Mouse (Mus musculus) adrenal gland, adult 18-20 months (tissue): ENCODE results near the gene Olfr1396. TPM values are rescaled to one million over a fixed set of nuclear protein-coding genes. Genes with fewer than 3 reads are reported as not detected.

Experiments used
- total RNA-seq, 2 experiments: library from RNA; stranded (reverse); gene quantifications; 1 replicate in 1 of 2; 2 replicates in 1 of 2; pipeline ENCODE4 v1.2.3; 2021

The Olfr1396 gene
- total RNA-seq, 2 experiments from 2014 or later = 1.2 to 4.1 TPM

Other genes starting within 250 kb of the Olfr1396 start
- gene Irgm1, start 243.2 kb downstream of the Olfr1396 start, total RNA-seq = 10 to 100 TPM; 16.6 to 27.6 TPM
- 1 to 10 TPM; 1.9 to 4.4 TPM for gene Gm5431, start 212.7 kb downstream of the Olfr1396 start, total RNA-seq
- 1 to 10 TPM; 3.6 to 7.7 TPM for gene Psme2b, start 168.7 kb downstream of the Olfr1396 start, total RNA-seq
- gene Olfr56, start 136.0 kb downstream of the Olfr1396 start, total RNA-seq = under 1 TPM in 1 of 2 experiments, not detected in 1; 0.16 TPM
- 1 to 10 TPM; 2.2 to 3.1 TPM for gene 9930111J21Rik1, start 135.5 kb downstream of the Olfr1396 start, total RNA-seq
- gene Gm12185, start 122.6 kb downstream of the Olfr1396 start, total RNA-seq = 1 to 10 TPM; 3.5 to 6.5 TPM
- 10 to 100 TPM in 1 of 2 experiments, 1 to 10 TPM in 1; 3.1 to 17.3 TPM for gene Tgtp1, start 120.7 kb downstream of the Olfr1396 start, total RNA-seq
- 1 to 10 TPM; 3.2 to 6.1 TPM for gene 9930111J21Rik2, start 63.6 kb downstream of the Olfr1396 start, total RNA-seq
- 10 to 100 TPM in 1 of 2 experiments, 1 to 10 TPM in 1; 4.3 to 18.2 TPM for gene Tgtp2, start 50.7 kb downstream of the Olfr1396 start, total RNA-seq
- 1 to 10 TPM; 7.3 to 9.4 TPM for gene Ifi47, start 38.3 kb downstream of the Olfr1396 start, total RNA-seq
- not detected for gene Olfr1395, start 27.4 kb upstream of the Olfr1396 start, total RNA-seq
- gene Olfr1394, start 39.5 kb upstream of the Olfr1396 start, total RNA-seq = not detected
- gene Btnl9, start 72.3 kb upstream of the Olfr1396 start, total RNA-seq = 10 to 100 TPM; 26.2 to 32.8 TPM
- gene Zfp62, start 88.4 kb upstream of the Olfr1396 start, total RNA-seq = 10 to 100 TPM; 27.0 to 34.6 TPM
- gene Mgat1, start 129.3 kb upstream of the Olfr1396 start, total RNA-seq = 100 to 1,000 TPM; 114 to 141 TPM
- gene Olfr1393, start 163.4 kb upstream of the Olfr1396 start, total RNA-seq = not detected
- gene Olfr1392, start 170.4 kb upstream of the Olfr1396 start, total RNA-seq = under 1 TPM in 1 of 2 experiments, not detected in 1; 0.10 TPM
- gene Olfr10, start 189.9 kb upstream of the Olfr1396 start, total RNA-seq = not detected
- gene Olfr1391, start 207.9 kb upstream of the Olfr1396 start, total RNA-seq = not detected
- gene Olfr1390, start 220.3 kb upstream of the Olfr1396 start, total RNA-seq = not detected